Mouse (Mus musculus) gastrocnemius, postnatal 10 days (tissue): ENCODE data around the gene Mgl2. TPM values are rescaled to one million over a fixed set of nuclear protein-coding genes. Genes with fewer than 3 reads are reported as not detected.

Experiments
- DNase-seq: peaks from one replicate; pipeline ENCODE4 v3.0.0; 2021; ENCODE audit warnings: mixed read lengths
- total RNA-seq, 2 experiments: library from RNA; stranded (reverse); gene quantifications; 2 replicates each; pipeline ENCODE4 v1.2.3; 2021

Mgl2 gene
- total RNA-seq, 2 experiments from 2014 or later, result 3.2 to 4.0 TPM

- no peak for DNase-seq
Observed at GRCm38 (mm10) chr11:70170291-70170690, 40.2 kb downstream of the Mgl2 start.

- DNase-seq, result no peak
Observed at GRCm38 (mm10) chr11:70171181-70171580, 41.1 kb downstream of the Mgl2 start.

GRCm38 (mm10) chr11:70171847-70172246 is 41.7 kb downstream of the Mgl2 start:
- DNase-seq, result no peak

GRCm38 (mm10) chr11:70172298-70172697 is 42.2 kb downstream of the Mgl2 start:
- no peak for DNase-seq

- no peak for DNase-seq
Observed at GRCm38 (mm10) chr11:70174491-70174890, 44.4 kb downstream of the Mgl2 start.

GRCm38 (mm10) chr11:70177647-70178046 is 47.5 kb downstream of the Mgl2 start:
- DNase-seq, result no peak

GRCm38 (mm10) chr11:70178311-70178710 is 48.2 kb downstream of the Mgl2 start:
- DNase-seq, result no peak

- no peak for DNase-seq
Observed at GRCm38 (mm10) chr11:70178756-70179155, 48.6 kb downstream of the Mgl2 start.

- no peak for DNase-seq
Observed at GRCm38 (mm10) chr11:70179401-70179800, 49.3 kb downstream of the Mgl2 start.

GRCm38 (mm10) chr11:70180496-70180895 is 50.4 kb downstream of the Mgl2 start:
- no peak for DNase-seq

GRCm38 (mm10) chr11:70185120-70185519 is 55.0 kb downstream of the Mgl2 start:
- DNase-seq, result no peak

Other genes starting within 250 kb of the Mgl2 start
- 1 to 10 TPM; 2.3 to 3.7 TPM for gene Kctd11, start 248.9 kb upstream of the Mgl2 start, total RNA-seq
- gene Acap1, start 234.8 kb upstream of the Mgl2 start, total RNA-seq, result 1 to 10 TPM in 1 of 2 experiments, under 1 TPM in 1; 0.42 to 1.0 TPM
- gene 2810408A11Rik, start 229.3 kb upstream of the Mgl2 start, total RNA-seq, result 1 to 10 TPM; 1.8 to 2.4 TPM
- 10 to 100 TPM; 31.2 to 31.8 TPM for gene Neurl4, start 229.3 kb upstream of the Mgl2 start, total RNA-seq
- 10 to 100 TPM; 29.0 to 31.3 TPM for gene Gps2, start 216.4 kb upstream of the Mgl2 start, total RNA-seq
- 100 to 1,000 TPM; 600 to 663 TPM for gene Eif5a, start 208.4 kb upstream of the Mgl2 start, total RNA-seq
- gene Ybx2, start 194.5 kb upstream of the Mgl2 start, total RNA-seq, result 1 to 10 TPM; 2.7 to 4.1 TPM
- gene Slc2a4, start 182.1 kb upstream of the Mgl2 start, total RNA-seq, result 100 to 1,000 TPM; 128 to 165 TPM
- gene Cldn7, start 165.6 kb upstream of the Mgl2 start, total RNA-seq, result under 1 TPM in 1 of 2 experiments, not detected in 1; 0.38 TPM
- 100 to 1,000 TPM; 237 to 249 TPM for gene Ctdnep1, start 149.2 kb upstream of the Mgl2 start, total RNA-seq
- gene Elp5, start 147.8 kb upstream of the Mgl2 start, total RNA-seq, result 10 to 100 TPM; 46.9 to 53.2 TPM
- 100 to 1,000 TPM; 195 to 228 TPM for gene Gabarap, start 139.2 kb upstream of the Mgl2 start, total RNA-seq
- gene Phf23, start 134.6 kb upstream of the Mgl2 start, total RNA-seq, result 10 to 100 TPM; 22.2 to 28.9 TPM
- gene Dvl2, start 129.7 kb upstream of the Mgl2 start, total RNA-seq, result 10 to 100 TPM in 1 of 2 experiments, 1 to 10 TPM in 1; 8.2 to 14.7 TPM
- 100 to 1,000 TPM; 217 to 254 TPM for gene Acadvl, start 114.9 kb upstream of the Mgl2 start, total RNA-seq
- 10 to 100 TPM; 16.5 to 28.7 TPM for gene Dlg4, start 113.4 kb upstream of the Mgl2 start, total RNA-seq
- gene Asgr1, start 76.2 kb upstream of the Mgl2 start, total RNA-seq, result under 1 TPM in 1 of 2 experiments, not detected in 1; 0.29 TPM
- gene Asgr2, start 37.7 kb upstream of the Mgl2 start, total RNA-seq, result under 1 TPM in 1 of 2 experiments, not detected in 1; 0.32 TPM
- 1 to 10 TPM; 5.1 to 5.8 TPM for gene Clec10a, start 25.9 kb downstream of the Mgl2 start, total RNA-seq
- gene Slc16a11, start 82.4 kb downstream of the Mgl2 start, total RNA-seq, result under 1 TPM in 1 of 2 experiments, not detected in 1; 0.63 TPM
- 1 to 10 TPM; 1.1 to 3.7 TPM for gene Slc16a13, start 90.7 kb downstream of the Mgl2 start, total RNA-seq
- gene Bcl6b, start 99.5 kb downstream of the Mgl2 start, total RNA-seq, result 10 to 100 TPM; 12.6 to 21.5 TPM
- gene 0610010K14Rik, start 107.6 kb downstream of the Mgl2 start, total RNA-seq, result 10 to 100 TPM; 46.0 to 51.4 TPM
- 1 to 10 TPM; 2.8 to 3.8 TPM for gene Gm21988, start 109.5 kb downstream of the Mgl2 start, total RNA-seq
- gene Rnasek, start 109.5 kb downstream of the Mgl2 start, total RNA-seq, result 10 to 100 TPM; 91.1 to 93.0 TPM
- gene Alox12, start 125.0 kb downstream of the Mgl2 start, total RNA-seq, result 1 to 10 TPM in 1 of 2 experiments, under 1 TPM in 1; 0.94 to 1.7 TPM
- not detected for gene Alox12e, start 192.3 kb downstream of the Mgl2 start, total RNA-seq
- under 1 TPM in 1 of 2 experiments, not detected in 1; 0.52 TPM for gene Alox15, start 221.7 kb downstream of the Mgl2 start, total RNA-seq